Mouse (Mus musculus): Measurements from ENCODE around the gene Adarb2.

Adarb2 gene

GRCm38 (mm10) chr13:8783686-8784307 lies 581.1 kb downstream of the Adarb2 start:
- DNase-seq (ENCODE audit: inconsistent age in 2 of 2, low spot score in 1 of 2) = no peak

- DNase-seq (ENCODE audit: inconsistent age in 2 of 2, low spot score in 1 of 2) = no peak
Measured at GRCm38 (mm10) chr13:8784308-8785061, 581.8 kb downstream of the Adarb2 start.

- peak; percentile 33 to 79 for DNase-seq (ENCODE audit: inconsistent age in 2 of 2, low spot score in 1 of 2)
Measured at GRCm38 (mm10) chr13:8785185-8785584, 582.5 kb downstream of the Adarb2 start.

- DNase-seq (ENCODE audit: inconsistent age in 2 of 2, low spot score in 1 of 2) = no peak
Measured at GRCm38 (mm10) chr13:8793217-8793616, 590.6 kb downstream of the Adarb2 start.

- DNase-seq (ENCODE audit: inconsistent age in 2 of 2, low spot score in 1 of 2) = no peak
Measured at GRCm38 (mm10) chr13:8800576-8800975, 597.9 kb downstream of the Adarb2 start.

- peak in 1 of 2 experiments; percentile 33 for DNase-seq (ENCODE audit: inconsistent age in 2 of 2, low spot score in 1 of 2)
Measured at GRCm38 (mm10) chr13:8805931-8806330, 603.3 kb downstream of the Adarb2 start.

Data from adrenal gland, adult (tissue).